Mouse (Mus musculus): ENCODE data around the gene Tpx2.

Tpx2 gene

GRCm38 (mm10) chr2:152941776-152942175, 94.0 kb downstream of the Tpx2 start:
- in situ Hi-C loops (cut with MboI, MseI): no loop called here

DNA sequence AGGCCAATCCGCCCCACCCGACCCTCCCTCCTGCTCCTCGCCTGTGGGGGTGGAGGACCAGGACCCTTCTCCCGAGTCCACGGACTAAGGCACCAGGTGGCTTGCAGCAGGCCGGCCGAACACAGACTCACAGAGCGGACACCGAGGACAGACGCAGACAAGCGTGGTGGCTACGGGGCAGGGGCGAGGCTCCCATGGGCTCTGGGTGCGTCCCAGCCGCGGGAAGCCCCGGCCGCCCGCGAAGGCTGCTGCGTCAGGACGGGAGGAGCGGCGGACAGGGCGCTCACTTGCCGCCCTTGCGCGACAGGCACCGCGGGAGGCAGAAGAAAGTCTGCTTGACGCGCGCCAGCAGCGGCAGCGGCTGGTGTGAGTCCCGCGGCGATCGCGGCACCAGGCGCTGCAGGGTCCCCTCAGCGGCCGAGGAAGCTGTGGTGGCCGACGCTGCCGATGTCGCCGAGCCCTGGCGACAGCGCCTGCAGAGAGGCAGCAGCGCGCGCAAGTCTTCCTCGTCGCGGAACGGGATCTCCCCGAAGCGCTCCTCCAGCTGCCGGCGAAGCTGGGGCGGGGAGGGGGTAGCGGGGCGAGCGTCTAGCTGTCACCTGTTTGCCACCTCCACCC, 95.2 kb downstream of the Tpx2 start:
- in situ Hi-C loops (cut with MboI, MseI): no loop called here

GRCm38 (mm10) chr2:152943568-152943967, 95.8 kb downstream of the Tpx2 start:
- in situ Hi-C loops (cut with MboI, MseI): no loop called here

DNA sequence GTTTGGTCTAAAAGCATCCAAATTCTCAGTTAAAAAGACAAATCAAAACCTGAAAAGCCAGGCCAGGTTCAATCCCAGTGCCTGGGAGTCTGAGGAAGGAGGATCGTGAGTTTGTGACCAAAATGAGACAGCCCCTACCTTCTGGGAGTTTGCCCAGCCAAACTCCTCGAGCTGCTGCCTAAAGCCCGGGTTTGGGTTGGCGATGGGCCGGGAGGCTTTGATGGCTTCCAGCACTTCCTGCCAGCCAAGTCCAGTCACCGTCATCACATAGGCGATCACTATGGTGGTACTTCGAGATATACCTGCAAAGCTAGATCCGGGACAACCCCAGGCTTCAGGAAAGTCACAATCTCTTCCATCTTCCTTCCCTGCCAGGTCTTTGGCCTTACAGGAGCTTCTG, 96.2 kb downstream of the Tpx2 start:
- in situ Hi-C loops (cut with MboI, MseI): no loop called here

Data from T-helper 1 cell (primary cell).